Mouse (Mus musculus) c-Kit-negative CD71-positive TER-119-positive erythroid progenitor cells, embryonic 14.5 days (primary cell): ENCODE results near the gene Rims3.

ENCODE experiments used
- DNase-seq: peaks from one replicate; pipeline ENCODE4 v3.0.0-alpha.2; 2013; ENCODE audit warnings: low read depth, low spot score

Rims3 gene

DNA sequence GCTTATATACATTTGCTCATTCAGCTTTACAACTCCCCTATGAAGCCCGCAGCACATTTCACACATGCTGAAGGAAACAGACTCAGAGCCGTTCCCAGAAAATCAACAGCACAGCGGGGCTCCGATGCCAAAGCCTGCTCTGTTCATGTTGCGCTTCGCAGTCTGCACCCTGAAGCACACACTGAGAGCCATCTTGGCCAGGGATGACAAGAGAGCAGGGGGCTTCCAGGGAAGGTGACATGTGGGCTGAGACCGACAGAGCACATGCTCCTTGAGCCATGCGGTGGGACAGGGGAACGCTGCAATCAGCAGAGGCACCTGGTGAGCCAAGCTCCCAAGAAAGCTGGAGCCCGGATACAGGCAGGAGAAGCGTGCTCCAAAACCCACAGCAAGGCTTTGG, 5.2 kb upstream of the Rims3 start:
- DNase-seq: no peak

DNA sequence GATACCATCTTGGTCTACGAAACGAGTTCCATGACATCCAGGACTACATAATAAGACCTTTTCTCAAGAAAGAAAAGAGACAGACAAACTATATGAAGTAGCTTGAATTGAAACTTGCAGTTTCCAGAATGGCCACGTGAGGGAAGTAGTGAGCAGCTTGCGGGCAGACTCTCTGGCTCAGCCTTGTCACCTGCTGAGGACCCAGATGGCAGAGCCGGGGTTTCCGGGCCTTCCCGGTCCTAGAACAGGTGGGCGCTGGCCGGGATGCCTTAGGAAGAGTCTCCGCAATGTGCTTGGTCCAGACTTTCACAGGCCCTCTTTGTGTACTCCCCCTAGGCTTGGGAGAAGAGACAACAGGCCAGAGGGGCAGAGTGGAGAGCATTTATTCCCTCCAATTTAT, 3.7 kb upstream of the Rims3 start:
- DNase-seq: peak; percentile 39

GRCm38 (mm10) chr4:120855360-120856060, 894 bp downstream of the Rims3 start:
- no peak for DNase-seq

GRCm38 (mm10) chr4:120856376-120856775, 1.8 kb downstream of the Rims3 start:
- DNase-seq: no peak

GRCm38 (mm10) chr4:120859865-120860264, 5.2 kb downstream of the Rims3 start:
- DNase-seq: no peak

DNA sequence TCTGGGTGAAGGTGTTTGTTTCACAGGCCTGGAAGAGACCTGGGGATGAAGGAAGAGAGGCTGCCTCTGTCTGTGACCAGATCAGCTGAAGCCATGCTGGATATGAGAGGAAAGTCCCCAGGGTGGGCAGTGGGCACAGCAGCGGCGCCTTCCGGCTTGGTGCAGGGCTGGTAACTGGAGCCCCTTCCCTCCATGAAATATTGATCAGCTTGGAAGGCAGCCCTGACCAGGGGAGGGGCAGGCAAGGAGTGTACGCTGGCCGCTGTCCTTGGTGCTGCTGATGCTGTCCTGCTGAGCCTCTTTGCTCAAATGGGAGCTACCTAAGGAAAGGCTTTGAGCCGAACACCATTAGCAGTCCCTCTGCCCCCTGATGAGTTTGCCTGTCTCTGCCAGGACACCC, 11.6 kb downstream of the Rims3 start:
- no peak for DNase-seq

DNA sequence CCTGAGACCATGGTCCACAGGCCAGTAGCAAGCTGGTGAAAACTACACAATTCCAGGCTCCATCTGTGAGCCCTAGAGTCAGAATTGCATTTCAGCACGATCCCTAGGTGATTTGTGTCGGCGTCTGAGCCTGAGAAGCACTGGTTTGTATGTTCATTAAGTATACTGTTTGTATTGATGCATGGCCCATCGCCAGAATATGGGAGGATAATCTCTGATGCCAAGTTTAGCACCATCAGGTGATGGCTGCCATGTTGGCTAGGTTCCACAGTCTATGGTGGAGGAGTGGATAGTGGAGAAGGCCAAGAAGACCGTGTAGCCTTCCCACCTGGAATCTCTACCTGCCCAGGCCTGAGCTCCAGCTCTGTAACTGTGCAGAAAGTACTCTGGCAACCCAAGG, 13.6 kb downstream of the Rims3 start:
- DNase-seq: no peak

DNA sequence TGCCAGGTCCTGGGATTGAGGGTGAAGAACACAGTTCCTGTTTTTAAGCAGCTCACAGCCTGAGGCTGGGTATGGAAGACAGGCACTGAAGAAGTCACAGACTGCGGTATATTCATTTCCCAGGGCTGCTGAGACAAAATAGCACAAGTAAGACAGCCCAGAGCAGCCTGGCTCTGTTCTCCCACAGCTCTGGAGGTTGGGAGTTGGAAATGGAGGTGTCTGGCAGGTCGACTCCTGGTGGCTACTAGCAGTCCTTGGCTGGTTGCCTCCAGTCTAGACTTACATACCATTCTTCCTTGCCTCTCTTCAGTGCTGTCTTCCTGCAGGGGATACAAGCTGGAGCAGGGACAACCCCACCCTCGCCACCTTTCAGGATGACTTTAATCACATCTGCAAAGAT, 14.4 kb downstream of the Rims3 start:
- DNase-seq: no peak

- no peak for DNase-seq
Observed at GRCm38 (mm10) chr4:120870262-120870748, 15.7 kb downstream of the Rims3 start.

DNA sequence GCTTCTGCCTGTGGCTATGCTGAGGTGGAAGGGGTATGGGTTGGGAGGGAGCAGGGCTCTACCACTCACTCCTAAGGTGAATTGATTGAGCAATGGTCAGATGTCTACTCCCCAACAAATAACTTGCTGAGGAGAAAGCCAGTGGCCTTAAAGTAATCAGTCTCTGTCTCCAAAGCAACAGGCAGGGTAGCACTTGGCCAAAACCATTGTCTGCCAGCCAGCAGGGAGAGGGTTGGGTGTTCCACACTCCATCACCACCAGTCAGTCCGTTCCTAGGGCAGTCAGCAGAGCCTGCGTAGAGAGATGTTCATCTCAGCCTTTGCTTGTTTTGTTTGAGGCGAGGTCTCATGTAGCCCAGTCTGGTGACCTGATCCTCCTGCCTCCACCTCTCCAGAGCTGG, 21.3 kb downstream of the Rims3 start:
- no peak for DNase-seq

- DNase-seq: no peak
Observed at GRCm38 (mm10) chr4:120878728-120879127, 24.1 kb downstream of the Rims3 start.

GRCm38 (mm10) chr4:120879386-120879785, 24.8 kb downstream of the Rims3 start:
- DNase-seq: no peak

DNA sequence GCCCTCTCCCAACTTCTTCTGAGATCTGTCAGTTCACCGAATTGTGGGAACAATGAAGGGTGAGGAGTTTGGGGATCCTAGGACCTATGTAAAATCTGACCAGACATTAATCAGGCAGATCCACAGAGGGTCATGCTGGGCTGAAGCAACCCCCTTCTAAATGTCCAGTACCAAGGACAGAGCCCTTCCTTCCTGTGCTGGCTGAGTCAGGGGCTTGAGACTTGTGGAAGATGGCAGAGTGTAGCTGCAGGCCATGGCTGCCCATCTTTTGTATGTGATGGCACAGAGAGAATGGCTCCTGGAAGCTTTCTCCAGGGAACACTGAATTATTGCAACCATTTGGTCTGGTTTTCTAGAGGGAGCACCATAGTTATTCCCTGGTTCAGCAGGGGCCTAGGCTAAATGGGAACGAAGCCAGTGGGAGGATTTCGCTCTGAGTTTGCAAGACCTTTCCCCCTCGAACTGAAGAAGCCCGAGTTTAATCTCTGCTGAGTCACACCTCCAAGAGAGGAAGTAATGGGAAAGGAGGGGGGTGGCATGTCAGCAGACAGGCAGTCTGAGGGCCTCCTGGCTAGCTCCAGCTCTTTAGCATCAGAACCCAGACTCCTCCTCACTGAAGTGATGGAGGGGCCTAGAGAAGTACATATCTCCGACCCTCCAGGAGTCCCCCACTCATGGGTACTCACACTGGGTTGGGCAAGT, 26.3 kb downstream of the Rims3 start:
- no peak for DNase-seq

DNA sequence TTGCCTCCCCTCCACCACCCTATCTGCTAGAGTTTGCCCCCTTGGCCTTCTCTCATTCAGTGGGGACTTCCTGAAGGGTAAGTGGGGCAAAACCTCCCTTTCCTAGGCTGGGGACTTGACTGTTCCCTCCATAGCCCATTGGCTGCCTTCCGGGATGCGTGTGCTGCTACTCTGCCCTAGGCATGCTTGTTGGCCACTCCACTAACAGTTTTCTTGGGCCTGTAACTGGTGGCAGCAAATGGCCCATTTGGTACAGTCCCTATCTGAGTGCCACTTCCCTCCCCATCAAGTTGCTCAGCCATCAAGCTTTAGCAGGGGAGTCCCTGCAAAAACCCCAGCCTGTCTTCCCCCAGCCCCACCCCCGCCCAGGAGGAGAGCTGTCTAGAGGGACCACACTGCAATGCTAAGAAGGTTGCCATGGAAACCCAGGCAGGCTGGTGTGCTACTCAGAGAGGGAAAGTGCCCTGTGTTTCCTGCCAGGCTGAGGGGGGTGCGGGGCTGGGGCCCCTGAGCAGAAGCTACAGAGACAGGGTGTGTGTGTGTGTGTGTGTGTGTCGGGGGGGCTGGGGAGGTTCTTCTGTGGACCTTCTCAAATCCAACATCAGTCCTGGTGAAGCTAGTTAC, 27.5 kb downstream of the Rims3 start:
- DNase-seq: no peak

DNA sequence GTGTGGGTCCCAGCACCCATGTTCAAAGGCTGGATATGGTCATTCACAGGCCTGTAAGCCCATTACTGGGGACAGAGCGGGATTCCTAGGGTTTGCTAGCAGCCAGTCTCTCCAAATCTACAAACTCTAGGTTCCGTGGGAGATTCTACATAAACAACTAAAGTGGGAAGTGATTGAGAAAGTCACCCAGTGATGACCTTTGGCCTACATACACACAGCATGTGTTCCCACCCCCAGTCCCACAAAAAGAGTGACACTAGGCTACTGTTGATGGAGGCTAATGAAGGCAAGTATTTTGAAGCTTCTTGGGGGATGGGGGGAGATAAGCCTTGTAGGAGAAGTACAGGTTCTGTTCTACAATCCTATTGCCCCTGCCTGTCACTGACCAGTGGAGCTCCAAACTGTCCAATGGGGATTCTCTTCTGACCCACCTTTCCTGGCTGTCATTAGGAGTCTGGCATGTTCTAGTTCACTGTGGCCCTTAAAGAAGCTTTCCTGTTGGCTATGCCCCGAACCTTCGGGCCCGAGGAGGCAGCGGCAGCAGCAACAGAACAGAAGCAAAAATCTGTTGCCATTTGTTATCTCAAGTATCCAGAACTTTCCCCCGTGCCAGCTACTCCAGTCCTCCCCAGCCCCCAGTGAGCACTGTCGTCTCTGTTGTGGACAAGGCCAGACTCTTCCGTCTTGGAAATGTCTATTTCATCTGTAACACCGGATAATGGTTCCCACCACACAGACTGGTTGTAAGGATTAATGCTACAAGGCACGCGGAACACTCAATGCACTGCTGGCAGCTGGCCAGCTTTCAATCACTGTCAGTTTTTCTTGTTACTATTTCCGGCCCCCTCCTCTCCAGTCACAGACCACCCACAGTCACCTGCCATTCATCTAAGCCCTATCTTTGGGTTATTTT, 30.8 kb downstream of the Rims3 start:
- DNase-seq: no peak

GRCm38 (mm10) chr4:120886131-120886530, 31.5 kb downstream of the Rims3 start:
- no peak for DNase-seq

GRCm38 (mm10) chr4:120886811-120887210, 32.2 kb downstream of the Rims3 start:
- DNase-seq: no peak

DNA sequence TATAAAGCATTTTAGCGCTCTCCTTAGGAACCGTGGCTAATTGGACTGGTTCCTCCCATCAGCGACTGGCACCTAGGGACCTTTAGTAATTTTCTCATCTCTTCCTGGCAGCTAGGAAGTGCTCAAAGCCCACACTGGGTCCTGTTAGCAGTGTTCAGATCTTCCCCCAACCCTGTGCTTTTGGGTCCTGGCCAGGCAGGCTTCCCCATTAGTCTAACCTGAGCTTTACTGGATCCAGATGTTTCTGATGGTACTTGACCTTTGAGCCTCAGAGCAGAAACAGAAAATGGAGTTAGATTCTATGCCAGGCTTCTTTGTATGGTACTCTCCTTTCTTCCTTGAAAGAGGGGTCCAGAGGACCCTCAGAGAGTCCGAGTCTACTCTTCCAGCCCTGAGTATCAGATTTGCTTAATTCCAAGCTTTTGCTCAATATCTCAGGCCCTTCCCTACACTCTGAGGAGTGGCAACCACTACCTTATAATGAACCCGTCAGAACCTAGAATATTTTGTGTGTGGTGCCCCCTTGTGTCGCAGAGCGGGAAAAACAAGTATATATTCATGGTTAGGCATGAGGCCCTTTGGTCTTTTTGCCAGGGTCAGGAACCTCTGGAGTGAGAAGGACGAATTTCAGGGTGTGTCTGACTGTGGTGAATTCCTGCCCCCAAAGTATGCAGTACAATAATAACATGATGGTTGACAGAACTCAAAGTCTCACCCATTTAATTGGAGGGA, 32.9 kb downstream of the Rims3 start:
- no peak for DNase-seq

GRCm38 (mm10) chr4:120888884-120889283, 34.3 kb downstream of the Rims3 start:
- DNase-seq: no peak

DNA sequence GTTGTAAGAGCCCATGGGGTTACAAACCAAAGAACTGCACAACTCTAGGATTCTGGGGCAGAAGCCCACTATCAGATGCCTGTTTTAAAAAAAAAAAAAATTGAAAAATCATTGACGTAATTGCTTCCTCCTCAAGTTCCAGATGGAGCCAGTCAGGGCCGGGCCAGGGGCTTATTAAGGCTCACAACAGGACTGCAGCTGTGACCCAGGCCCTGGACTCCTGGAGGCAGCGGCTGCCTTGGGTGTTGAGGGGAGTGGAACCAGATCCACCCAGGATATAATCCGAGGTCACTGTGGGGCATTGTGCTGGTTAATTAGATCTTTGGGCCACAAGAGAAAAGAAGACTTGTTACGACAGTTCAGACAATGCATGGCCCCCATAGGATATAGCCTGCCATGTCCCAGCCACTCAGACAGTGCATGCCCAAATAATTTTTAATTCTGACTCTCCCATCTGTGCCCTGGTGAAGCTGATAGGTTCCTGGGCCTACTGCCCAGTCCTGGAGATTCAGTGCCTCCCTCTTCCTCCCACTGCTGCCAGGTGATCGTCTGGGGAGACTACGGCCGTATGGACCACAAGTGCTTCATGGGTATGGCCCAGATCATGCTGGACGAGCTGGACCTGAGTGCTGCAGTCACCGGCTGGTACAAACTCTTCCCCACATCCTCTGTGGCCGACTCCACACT, 36.3 kb downstream of the Rims3 start:
- no peak for DNase-seq
